Mouse (Mus musculus): Measurements from ENCODE around the gene Uvrag.

- TF ChIP-seq CTCF (IDR thresholded peaks at IDR 0.05), result no peak
- TF ChIP-seq POLR2A (IDR thresholded peaks at IDR 0.05; ENCODE audit: insufficient read depth, low read depth, low read length), result no peak
- TF ChIP-seq EP300 (IDR thresholded peaks at IDR 0.05; ENCODE audit: insufficient read depth, low read depth, low read length), result no peak
These were observed 13.8 kb upstream of the Uvrag start for GRCm38 (mm10) chr7:99154648-99155151.

Measured in heart, adult 2 months (tissue).